Mouse (Mus musculus): Measurements from ENCODE around the gene Muc13. TPM values are rescaled to one million over a fixed set of nuclear protein-coding genes. Genes with fewer than 3 reads are reported as not detected.

Gene Muc13
- total RNA-seq, 2 experiments from 2014 or later, result not detected

- no peak for DNase-seq (ENCODE audit: low spot score in 2 of 2)
Measured at GRCm38 (mm10) chr16:33768491-33769278, 25.2 kb upstream of the Muc13 start.

DNA sequence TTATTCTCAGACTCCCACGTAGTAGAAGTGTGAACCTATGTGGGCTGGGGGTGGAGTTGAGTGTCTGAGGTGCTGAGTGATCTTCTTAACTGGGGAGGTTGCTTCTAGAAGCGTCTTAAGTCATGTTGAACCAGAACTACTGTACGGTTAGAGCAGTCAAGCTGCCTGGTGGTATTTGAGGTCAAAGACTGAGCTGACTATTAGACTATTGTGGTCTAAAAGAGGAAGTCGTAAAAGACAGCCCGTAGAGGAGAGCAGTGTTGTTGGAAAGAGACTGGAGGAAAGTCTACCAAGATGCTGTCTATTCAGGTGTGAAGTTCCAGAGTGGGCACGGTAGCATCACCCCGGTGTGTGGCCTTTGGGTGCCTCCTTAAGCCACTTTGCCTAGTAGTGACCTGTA lies 24.0 kb upstream of the Muc13 start:
- DNase-seq (ENCODE audit: low spot score in 2 of 2), result no peak

GRCm38 (mm10) chr16:33770778-33771454 lies 22.9 kb upstream of the Muc13 start:
- DNase-seq (ENCODE audit: low spot score in 2 of 2), result no peak

GRCm38 (mm10) chr16:33772809-33773208 lies 21.0 kb upstream of the Muc13 start:
- no peak for DNase-seq (ENCODE audit: low spot score in 2 of 2)

DNA sequence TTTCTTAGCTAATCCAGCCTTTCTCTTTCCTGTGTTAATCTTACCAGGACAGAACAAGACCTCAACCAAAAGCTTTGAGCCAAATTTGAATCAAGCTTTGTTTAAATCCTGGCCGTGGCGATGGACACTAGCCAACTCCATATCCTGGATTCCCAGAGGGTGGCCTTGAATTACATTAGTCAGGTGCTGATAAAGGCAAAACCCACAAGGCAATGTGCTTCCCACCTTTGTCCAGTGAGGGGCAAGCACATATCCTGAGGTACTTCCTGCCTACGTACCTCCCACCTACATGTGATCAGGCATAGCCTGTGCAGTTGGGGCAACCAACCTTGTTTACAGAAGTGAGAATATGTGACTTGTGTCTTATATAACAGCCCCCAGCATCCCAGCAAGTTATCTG lies 18.9 kb upstream of the Muc13 start:
- DNase-seq (ENCODE audit: low spot score in 2 of 2), result no peak

GRCm38 (mm10) chr16:33775733-33776335 lies 18.0 kb upstream of the Muc13 start:
- DNase-seq (ENCODE audit: low spot score in 2 of 2), result no peak

- no peak for DNase-seq (ENCODE audit: low spot score in 2 of 2)
Measured at GRCm38 (mm10) chr16:33776766-33777529, 16.9 kb upstream of the Muc13 start.

GRCm38 (mm10) chr16:33777607-33778006 lies 16.2 kb upstream of the Muc13 start:
- no peak for DNase-seq (ENCODE audit: low spot score in 2 of 2)

DNA sequence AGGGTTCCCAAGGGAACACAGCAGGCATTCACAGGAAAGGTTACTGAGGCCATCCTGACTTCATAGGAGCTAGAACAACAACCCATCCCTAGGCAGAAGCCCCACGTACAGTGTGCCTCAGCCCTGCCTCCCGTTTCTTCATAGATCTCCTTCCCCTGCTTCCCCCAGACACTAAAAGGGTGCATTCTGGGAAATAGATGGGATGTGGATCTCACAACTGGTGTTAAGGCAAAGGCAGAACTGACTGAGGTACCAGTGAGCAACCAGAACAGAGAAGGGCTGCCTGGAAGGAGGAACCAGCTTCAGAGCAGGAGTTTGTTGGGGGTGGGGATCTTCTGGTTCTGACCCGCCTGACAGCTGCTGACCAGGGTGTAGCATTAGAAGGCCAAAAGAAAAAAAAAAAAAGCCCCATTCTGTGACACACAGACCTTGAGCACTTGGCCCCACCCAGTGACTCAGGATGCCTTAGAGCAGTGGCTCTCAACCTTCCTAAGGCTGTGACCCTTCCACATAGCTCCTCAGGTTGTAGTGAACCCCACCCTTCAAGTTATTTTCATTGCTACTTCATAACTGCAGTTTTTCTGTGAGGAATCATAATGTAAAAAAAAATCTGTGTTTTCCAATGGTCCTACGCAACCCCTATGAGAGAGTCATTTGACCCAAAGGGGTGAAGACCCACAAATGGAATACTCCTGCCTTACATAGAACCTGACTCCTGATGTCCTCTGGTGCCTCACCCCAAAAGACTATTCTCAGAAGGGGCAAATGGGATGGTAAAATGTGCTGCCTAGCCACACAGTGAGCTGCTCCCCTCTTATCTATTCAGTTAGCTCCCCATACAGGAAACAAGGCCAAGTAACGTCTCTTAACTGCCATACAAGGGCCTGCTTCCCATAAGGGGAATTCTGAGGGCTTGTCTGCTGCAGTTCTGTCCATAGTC lies 11.8 kb upstream of the Muc13 start:
- DNase-seq (ENCODE audit: low spot score in 2 of 2), result no peak

DNA sequence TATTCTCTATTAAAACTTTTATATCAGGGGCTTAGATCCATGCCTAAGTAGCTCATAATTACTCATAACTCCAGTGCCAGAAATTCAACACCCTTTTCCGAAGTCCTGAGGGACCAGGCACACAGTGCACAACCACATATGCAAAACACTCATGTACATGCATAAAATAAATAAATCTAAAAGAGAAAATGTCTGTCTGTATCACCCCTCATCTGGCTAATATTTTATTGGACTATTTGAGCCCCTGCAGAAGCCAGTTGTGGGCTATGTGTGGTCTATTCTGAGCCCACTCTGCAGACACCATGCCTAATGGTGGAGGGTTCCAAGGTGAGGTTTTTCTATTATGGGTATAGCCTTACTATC lies 11.1 kb upstream of the Muc13 start:
- no peak for DNase-seq (ENCODE audit: low spot score in 2 of 2)

DNA sequence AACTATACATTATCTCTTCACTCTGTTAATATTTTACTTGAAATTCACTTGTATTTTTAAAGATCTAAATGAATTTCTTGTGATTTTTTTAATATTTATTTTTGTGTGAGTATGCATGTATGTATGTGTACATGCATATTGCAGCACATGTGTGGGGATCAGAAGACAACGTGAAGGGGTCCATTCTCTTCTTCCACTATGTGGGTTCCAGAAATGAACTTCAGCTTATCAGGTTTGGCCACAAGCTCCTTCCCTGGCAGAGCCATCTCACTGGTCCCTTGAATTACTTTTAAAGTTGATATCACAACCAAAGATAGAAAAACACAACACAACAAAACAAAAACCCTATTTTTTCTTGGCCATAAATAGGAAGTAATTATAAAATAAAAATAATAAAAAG lies 9.3 kb upstream of the Muc13 start:
- no peak for DNase-seq (ENCODE audit: low spot score in 2 of 2)

GRCm38 (mm10) chr16:33785092-33785704 lies 8.6 kb upstream of the Muc13 start:
- DNase-seq (ENCODE audit: low spot score in 2 of 2), result no peak

GRCm38 (mm10) chr16:33786657-33787390 lies 7.0 kb upstream of the Muc13 start:
- DNase-seq (ENCODE audit: low spot score in 2 of 2), result no peak

- DNase-seq (ENCODE audit: low spot score in 2 of 2), result no peak
Measured at GRCm38 (mm10) chr16:33795106-33795505, 1.3 kb downstream of the Muc13 start.

- no peak for DNase-seq (ENCODE audit: low spot score in 2 of 2)
Measured at GRCm38 (mm10) chr16:33795887-33796286, 2.0 kb downstream of the Muc13 start.

- no peak for DNase-seq (ENCODE audit: low spot score in 2 of 2)
Measured at GRCm38 (mm10) chr16:33796756-33797155, 2.9 kb downstream of the Muc13 start.

DNA sequence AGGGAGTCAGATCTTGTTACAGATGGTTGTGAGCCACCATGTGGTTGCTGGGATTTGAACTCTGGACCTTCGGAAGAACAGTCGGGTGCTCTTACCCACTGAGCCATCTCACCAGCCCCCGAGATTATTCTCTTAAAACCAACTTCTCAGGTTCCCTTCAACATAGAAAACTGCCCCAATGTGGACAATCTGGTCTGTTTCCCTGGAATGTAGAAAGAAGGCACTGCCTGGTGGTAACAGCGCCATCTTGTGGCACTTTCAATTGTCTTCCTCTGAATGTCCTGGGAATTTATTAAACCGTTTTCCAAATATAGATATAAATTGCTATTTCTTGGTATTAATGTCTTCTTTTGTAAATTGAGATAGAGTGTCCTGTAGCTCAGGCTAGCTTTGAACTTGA lies 4.0 kb downstream of the Muc13 start:
- peak; percentile 40 to 60 for DNase-seq (ENCODE audit: low spot score in 2 of 2)

GRCm38 (mm10) chr16:33810002-33810401 lies 16.2 kb downstream of the Muc13 start:
- DNase-seq (ENCODE audit: low spot score in 2 of 2), result no peak

GRCm38 (mm10) chr16:33818413-33819165 lies 24.8 kb downstream of the Muc13 start:
- DNase-seq (ENCODE audit: low spot score in 2 of 2), result no peak

All from layer of hippocampus, postnatal 14 days (tissue).